Mouse (Mus musculus): ENCODE measurements at regions not wholly inside any gene's neighbourhood (a gene's known extent, or its start where the extent isn't known, plus 50 kb on each side); places are given as distances from the start of the nearest gene placed in this dataset.

- TF ChIP-seq CTCF (IDR thresholded peaks at IDR 0.05; ENCODE audit: low read depth): no peak
- TF ChIP-seq EP300 (optimal IDR thresholded peaks at IDR 0.05): no peak
Observed at GRCm38 (mm10) chr14:60544767-60545166, 89.0 kb upstream of the Spata13 start.
